Mouse (Mus musculus): Measurements from ENCODE around the gene Kcnk7. TPM values are rescaled to one million over a fixed set of nuclear protein-coding genes. Genes with fewer than 3 reads are reported as not detected.
A peak's percentile ranks its signal among the peaks of the same experiment; 100 is the strongest.

Gene Kcnk7
- polyA plus RNA-seq, 1 experiment from 2014 or later, result not detected

DNA sequence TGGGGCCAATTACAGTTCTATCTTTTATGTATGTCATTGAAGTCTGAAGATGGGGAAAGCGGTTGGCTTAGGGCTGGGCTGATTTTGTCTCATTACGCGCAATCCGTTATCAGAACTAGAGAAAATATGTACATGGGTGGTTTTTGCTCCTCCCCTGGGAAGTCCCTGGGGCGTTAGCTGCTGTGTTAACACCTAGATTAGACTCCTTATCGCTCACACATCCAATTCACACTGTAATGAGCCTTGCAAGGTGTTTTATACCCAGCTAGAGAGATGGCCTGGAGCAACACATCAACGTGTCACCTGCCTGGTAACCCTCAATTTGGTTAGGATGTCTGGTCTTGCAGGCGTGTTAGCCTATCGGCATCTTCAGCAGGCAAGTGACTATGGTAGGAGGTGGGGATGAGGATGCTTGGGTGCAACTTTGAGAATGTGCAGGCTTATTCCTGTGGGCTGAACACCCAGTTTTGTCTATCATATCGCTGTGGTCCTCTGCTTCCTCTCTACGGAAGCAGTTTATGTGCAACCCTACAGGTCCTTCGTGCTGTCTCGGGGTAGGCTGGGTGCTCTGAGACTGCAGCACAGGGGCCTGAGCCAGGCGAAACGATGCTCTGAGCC, 22.9 kb downstream of the Kcnk7 start:
- no peaks in the 10 kb centered on the region for H3K9me3 ChIP-seq (ENCODE audit: control insufficient read depth, low read length)
- H3K4me3 ChIP-seq (ENCODE audit: low read depth, low read length), result peak overlapping the region; percentile 73
- 77% methylated on average over 15 of the region's 15 CpGs for WGBS
- H3K36me3 ChIP-seq (ENCODE audit: control insufficient read depth, insufficient read depth, low read length), result peaks cover 4% of the 10 kb centered on the region; the same call in 1 of the 2 replicates
- peak overlapping the region; percentile 51 for H3K9ac ChIP-seq (replicated peaks; ENCODE audit: low read depth, low read length)
- H3K27ac ChIP-seq (ENCODE audit: low read depth, low read length), result peak overlapping the region; percentile 44; the same call in 1 of the 2 replicates
- peak overlapping the region; percentile 99 for H3K4me2 ChIP-seq (ENCODE audit: low read depth, low read length)
- no peak for ATAC-seq (ENCODE audit: low read depth)
- peaks cover 56% of the 10 kb centered on the region for H3K4me1 ChIP-seq (ENCODE audit: control insufficient read depth, insufficient read depth, low read length)
- H3K27me3 ChIP-seq (ENCODE audit: control insufficient read depth, insufficient read depth, low read length), result no peaks in the 10 kb centered on the region

GRCm38 (mm10) chr19:5727701-5728100, 23.5 kb downstream of the Kcnk7 start:
- H3K27ac ChIP-seq (ENCODE audit: low read depth, low read length), result peak overlapping the region; percentile 44
- ATAC-seq (ENCODE audit: low read depth), result no peak

DNA sequence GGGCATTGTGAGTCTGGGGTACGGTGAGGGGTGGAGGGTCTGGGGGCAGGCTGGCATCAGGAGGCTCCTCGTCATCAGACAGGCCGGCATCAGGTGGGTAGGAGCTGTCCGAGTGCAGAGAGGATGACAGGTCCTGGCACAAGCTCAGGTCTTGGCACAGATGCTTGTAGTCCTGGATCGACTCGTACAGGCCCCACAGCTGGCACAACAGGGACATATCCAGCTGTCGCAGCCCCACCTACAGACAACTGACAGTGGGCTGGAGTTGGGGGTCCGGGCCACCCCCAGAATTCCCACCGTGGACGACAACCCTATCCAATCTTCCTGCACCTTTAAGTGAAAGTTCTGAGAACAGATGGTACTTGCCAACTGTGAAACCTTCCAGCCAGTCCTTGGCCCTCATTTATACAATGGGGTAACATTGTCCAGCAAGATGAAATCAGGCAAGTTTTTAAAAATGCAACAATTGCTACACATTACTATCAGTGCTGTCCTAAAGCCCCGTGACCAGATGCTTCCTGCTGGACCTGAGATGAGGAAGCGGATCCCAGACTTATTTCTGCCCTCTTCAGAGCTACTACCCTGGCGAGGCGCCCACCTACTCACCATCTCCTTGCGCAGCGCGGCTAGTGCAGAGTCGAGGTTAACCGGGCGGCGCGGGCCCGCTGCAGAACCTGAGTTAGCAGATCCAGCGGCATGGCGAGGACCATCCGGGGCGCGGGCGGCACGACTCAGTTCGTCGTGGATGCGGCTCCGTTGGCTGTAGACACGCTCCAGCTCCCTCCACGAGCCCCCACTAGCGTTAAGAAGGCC, 24.7 kb downstream of the Kcnk7 start:
- Histone ChIP-seq H3K4me1 (ENCODE audit: control insufficient read depth, insufficient read depth, low read length) (peaks cover 56% of the 10 kb centered on the region), H3K4me2 (ENCODE audit: low read depth, low read length) (peak overlapping the region; percentile 99), H3K9ac (replicated peaks; ENCODE audit: low read depth, low read length) (peak overlapping the region; percentile 100), H3K36me3 (ENCODE audit: control insufficient read depth, insufficient read depth, low read length) (no peaks in the 10 kb centered on the region; the same call in 1 of the 2 replicates), H3K9me3 (ENCODE audit: control insufficient read depth, low read length) (no peaks in the 10 kb centered on the region), H3K27me3 (ENCODE audit: control insufficient read depth, insufficient read depth, low read length) (no peaks in the 10 kb centered on the region), H3K27ac (ENCODE audit: low read depth, low read length) (peak overlapping the region; percentile 98), H3K4me3 (ENCODE audit: low read depth, low read length) (peak overlapping the region; percentile 73)
- peak; percentile 47 for ATAC-seq (ENCODE audit: low read depth)
- 8% methylated on average over 37 of the region's 37 CpGs for WGBS

More at GRCm38 (mm10) chr19:5727701-5728100, 23.5 kb downstream of the Kcnk7 start:
- Histone ChIP-seq H3K36me3 (ENCODE audit: control insufficient read depth, insufficient read depth, low read length) (no peaks in the 10 kb centered on the region; the same call in 1 of the 2 replicates), H3K27me3 (ENCODE audit: control insufficient read depth, insufficient read depth, low read length) (no peaks in the 10 kb centered on the region), H3K9me3 (ENCODE audit: control insufficient read depth, low read length) (no peaks in the 10 kb centered on the region), H3K9ac (replicated peaks; ENCODE audit: low read depth, low read length) (peak overlapping the region; percentile 100), H3K4me1 (ENCODE audit: control insufficient read depth, insufficient read depth, low read length) (peaks cover 56% of the 10 kb centered on the region), H3K4me3 (ENCODE audit: low read depth, low read length) (peak overlapping the region; percentile 73), H3K4me2 (ENCODE audit: low read depth, low read length) (peak overlapping the region; percentile 99)
- 3% methylated on average over 14 of the region's 14 CpGs for WGBS

- H3K27ac ChIP-seq (ENCODE audit: low read depth, low read length), result peak within 1 kb of the TSS; percentile 98
- H3K9me3 ChIP-seq (ENCODE audit: control insufficient read depth, low read length), result no peaks in the 10 kb centered on the region
- H3K36me3 ChIP-seq (ENCODE audit: control insufficient read depth, insufficient read depth, low read length), result no peaks in the 10 kb centered on the region; the same call in 1 of the 2 replicates
- WGBS, result 0% methylated on average over 37 of the region's 37 CpGs
- no peaks in the 10 kb centered on the region for H3K27me3 ChIP-seq (ENCODE audit: control insufficient read depth, insufficient read depth, low read length)
- peak within 1 kb of the TSS; percentile 100 for H3K9ac ChIP-seq (replicated peaks; ENCODE audit: low read depth, low read length)
- peak within 1 kb of the TSS; percentile 99 for H3K4me2 ChIP-seq (ENCODE audit: low read depth, low read length)
- H3K4me1 ChIP-seq (ENCODE audit: control insufficient read depth, insufficient read depth, low read length), result peaks cover 56% of the 10 kb centered on the region
- ATAC-seq (ENCODE audit: low read depth), result peak; percentile 80
- peak within 1 kb of the TSS; percentile 73 for H3K4me3 ChIP-seq (ENCODE audit: low read depth, low read length)
Measured at GRCm38 (mm10) chr19:5729444-5729815, 25.3 kb downstream of the Kcnk7 start, which contains the start of gene Fam89b. Gene Fam89b (minus strand): TSS chr19:5729653.

DNA sequence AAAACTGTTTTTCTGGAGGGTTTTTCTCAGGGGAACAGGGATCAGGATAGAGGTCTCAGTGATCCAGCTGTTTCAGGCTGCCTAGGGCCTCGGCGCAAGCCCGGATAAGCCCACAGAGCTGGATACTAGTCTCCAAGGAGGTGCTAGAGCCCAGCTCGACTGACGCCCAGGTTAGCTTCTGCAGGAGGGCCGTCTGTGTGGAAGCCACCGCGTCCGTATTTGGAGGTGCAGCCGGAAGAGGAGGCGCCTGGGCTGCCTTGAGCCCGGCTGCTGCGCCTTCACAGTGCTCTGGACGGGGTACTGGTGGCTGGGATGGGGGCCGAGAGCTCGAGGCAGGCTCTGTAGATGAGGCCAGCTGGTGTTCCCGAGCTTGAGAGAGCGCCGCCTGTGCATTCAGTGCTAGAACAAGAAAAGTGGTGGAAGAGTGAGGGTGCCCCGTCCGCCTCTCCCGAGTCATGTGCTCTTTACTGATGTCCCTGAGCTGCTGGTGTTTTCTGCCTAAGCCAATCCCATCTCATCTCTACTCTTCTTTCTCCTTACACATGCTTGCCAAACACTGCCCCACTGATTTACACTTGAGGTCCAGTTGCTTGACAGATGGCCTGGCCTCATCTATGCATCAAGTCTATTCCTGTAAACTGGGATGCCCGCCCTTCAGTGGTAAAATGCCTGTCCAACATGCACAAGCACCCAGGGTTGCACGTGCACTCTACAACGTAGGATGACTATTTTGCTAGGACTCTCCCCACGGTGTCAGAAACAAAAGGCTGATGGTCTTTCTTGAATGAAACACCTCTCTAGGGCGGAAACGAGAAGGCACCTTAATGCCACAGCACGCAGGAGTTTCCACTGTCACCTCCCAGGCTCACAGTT, 26.4 kb downstream of the Kcnk7 start:
- Histone ChIP-seq H3K27ac (ENCODE audit: low read depth, low read length) (no peak overlapping the region), H3K36me3 (ENCODE audit: control insufficient read depth, insufficient read depth, low read length) (no peaks in the 10 kb centered on the region; the same call in 1 of the 2 replicates), H3K9ac (replicated peaks; ENCODE audit: low read depth, low read length) (peak overlapping the region; percentile 63), H3K27me3 (ENCODE audit: control insufficient read depth, insufficient read depth, low read length) (no peaks in the 10 kb centered on the region), H3K4me2 (ENCODE audit: low read depth, low read length) (peak overlapping the region; percentile 97), H3K9me3 (ENCODE audit: control insufficient read depth, low read length) (no peaks in the 10 kb centered on the region), H3K4me1 (ENCODE audit: control insufficient read depth, insufficient read depth, low read length) (peaks cover 51% of the 10 kb centered on the region), H3K4me3 (ENCODE audit: low read depth, low read length) (peak overlapping the region; percentile 76)
- no peak for ATAC-seq (ENCODE audit: low read depth)
- WGBS, result 75% methylated on average over 29 of the region's 29 CpGs

- Histone ChIP-seq H3K9ac (replicated peaks; ENCODE audit: low read depth, low read length) (peak overlapping the region; percentile 63), H3K27ac (ENCODE audit: low read depth, low read length) (peak overlapping the region; percentile 69), H3K4me2 (ENCODE audit: low read depth, low read length) (peak overlapping the region; percentile 97), H3K4me1 (ENCODE audit: control insufficient read depth, insufficient read depth, low read length) (peaks cover 42% of the 10 kb centered on the region), H3K4me3 (ENCODE audit: low read depth, low read length) (peak overlapping the region; percentile 76), H3K9me3 (ENCODE audit: control insufficient read depth, low read length) (no peaks in the 10 kb centered on the region), H3K27me3 (ENCODE audit: control insufficient read depth, insufficient read depth, low read length) (no peaks in the 10 kb centered on the region), H3K36me3 (ENCODE audit: control insufficient read depth, insufficient read depth, low read length) (no peaks in the 10 kb centered on the region; the same call in 1 of the 2 replicates)
- peak; percentile 84 for ATAC-seq (ENCODE audit: low read depth)
- under 1% methylated on average over 47 of the region's 47 CpGs for WGBS
Measured at GRCm38 (mm10) chr19:5731264-5731978, 27.3 kb downstream of the Kcnk7 start.

- no peaks in the 10 kb centered on the region for H3K36me3 ChIP-seq (ENCODE audit: control insufficient read depth, insufficient read depth, low read length)
- peaks cover 21% of the 10 kb centered on the region for H3K4me1 ChIP-seq (ENCODE audit: control insufficient read depth, insufficient read depth, low read length)
- H3K27ac ChIP-seq (ENCODE audit: low read depth, low read length), result no peak overlapping the region
- no peak for ATAC-seq (ENCODE audit: low read depth)
- H3K9ac ChIP-seq (replicated peaks; ENCODE audit: low read depth, low read length), result no peak overlapping the region
- no peak overlapping the region for H3K4me3 ChIP-seq (ENCODE audit: low read depth, low read length)
- H3K27me3 ChIP-seq (ENCODE audit: control insufficient read depth, insufficient read depth, low read length), result no peaks in the 10 kb centered on the region
- no peaks in the 10 kb centered on the region for H3K9me3 ChIP-seq (ENCODE audit: control insufficient read depth, low read length)
- no peak overlapping the region for H3K4me2 ChIP-seq (ENCODE audit: low read depth, low read length)
- 84% methylated on average over 9 of the region's 9 CpGs for WGBS
Measured at GRCm38 (mm10) chr19:5734325-5734724, 30.2 kb downstream of the Kcnk7 start.

DNA sequence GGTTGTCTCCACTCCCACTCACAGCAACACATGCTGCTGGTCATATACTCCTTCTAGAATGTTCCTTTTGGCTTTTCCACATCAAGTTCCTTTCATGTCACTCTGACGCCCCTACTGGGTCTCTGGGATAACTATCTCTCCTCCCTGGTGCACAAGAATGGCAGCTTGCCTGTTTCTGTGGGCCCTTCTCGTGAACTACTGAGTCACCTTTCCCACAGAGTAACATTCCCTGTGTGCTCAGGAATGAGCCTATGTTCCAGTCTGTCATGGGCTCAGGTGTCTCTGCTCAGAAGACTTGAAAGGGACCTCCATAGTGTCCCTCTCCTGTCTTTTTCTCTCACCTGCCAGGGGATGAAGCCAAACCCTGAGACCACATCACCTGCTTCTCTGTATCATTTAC, 35.3 kb downstream of the Kcnk7 start:
- no peak overlapping the region for H3K9ac ChIP-seq (replicated peaks; ENCODE audit: low read depth, low read length)
- peaks cover 14% of the 10 kb centered on the region; the same call in 1 of the 2 replicates for H3K4me1 ChIP-seq (ENCODE audit: control insufficient read depth, insufficient read depth, low read length)
- no peak overlapping the region for H3K4me3 ChIP-seq (ENCODE audit: low read depth, low read length)
- H3K9me3 ChIP-seq (ENCODE audit: control insufficient read depth, low read length), result no peaks in the 10 kb centered on the region
- no peak overlapping the region for H3K4me2 ChIP-seq (ENCODE audit: low read depth, low read length)
- no peaks in the 10 kb centered on the region for H3K36me3 ChIP-seq (ENCODE audit: control insufficient read depth, insufficient read depth, low read length)
- peaks cover 5% of the 10 kb centered on the region; the same call in 1 of the 2 replicates for H3K27me3 ChIP-seq (ENCODE audit: control insufficient read depth, insufficient read depth, low read length)
- 63% methylated on average over 2 of the region's 2 CpGs for WGBS
- ATAC-seq (ENCODE audit: low read depth), result no peak
- no peak overlapping the region for H3K27ac ChIP-seq (ENCODE audit: low read depth, low read length)

All from neural tube, embryonic 14.5 days (tissue).